Mouse (Mus musculus): ENCODE results near the gene Gm20388. TPM values are rescaled to one million over a fixed set of nuclear protein-coding genes. Genes with fewer than 3 reads are reported as not detected.

Gene Gm20388
- polyA plus RNA-seq, 1 experiment = 28.1 TPM

DNA sequence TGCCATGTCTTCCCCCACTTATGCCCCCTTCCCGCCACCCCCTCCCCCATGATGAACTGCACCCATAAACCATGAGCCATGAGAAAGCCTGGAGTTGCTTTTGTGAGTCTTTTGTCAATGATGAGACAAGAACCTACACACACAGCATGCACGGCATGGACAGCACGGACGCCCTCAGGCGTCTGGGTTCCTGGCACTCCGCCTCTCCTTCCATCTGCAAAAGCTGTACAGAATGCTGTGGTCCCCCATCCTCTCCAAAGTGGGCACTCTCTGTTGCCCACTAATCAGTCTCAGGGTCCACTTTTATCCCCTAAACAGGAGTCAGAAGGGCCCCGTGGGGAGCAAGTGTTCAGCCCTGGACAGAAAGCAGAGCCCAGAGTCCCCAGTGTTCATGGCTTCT is 4484.3 kb downstream of the Gm20388 start:
- H3K9me3 ChIP-seq (replicated peaks; ENCODE audit: control insufficient read depth, insufficient read depth, low read length, poor library complexity, severe bottlenecking) = no peaks in the 10 kb centered on the region
- no peaks in the 10 kb centered on the region for H3K36me3 ChIP-seq (ENCODE audit: control insufficient read depth, insufficient read depth, low read length, poor library complexity, severe bottlenecking)
- TF ChIP-seq POLR2A (IDR thresholded peaks at IDR 0.05; ENCODE audit: insufficient read depth, low read length) (no peak), CTCF (IDR thresholded peaks at IDR 0.05; ENCODE audit: low read depth, low read length) (no peak), EP300 (IDR thresholded peaks at IDR 0.05; ENCODE audit: insufficient read depth, low read depth, low read length) (no peak)
- H3K4me1 ChIP-seq (ENCODE audit: control insufficient read depth, insufficient read depth, low read length) = peaks cover 2% of the 10 kb centered on the region
- no peak overlapping the region for H3K4me3 ChIP-seq (ENCODE audit: low read depth, low read length)
- H3K9ac ChIP-seq (ENCODE audit: low read depth, poor library complexity, severe bottlenecking) = no peak overlapping the region
- no peaks in the 10 kb centered on the region for H3K27me3 ChIP-seq (ENCODE audit: control insufficient read depth, insufficient read depth, low read length, poor library complexity, severe bottlenecking)
- H3K27ac ChIP-seq (ENCODE audit: insufficient read depth, low read length) = no peak overlapping the region

Other genes with a start within 250 kb of the Gm20388 start
- not detected in 2 replicates for gene Wfdc1, start 244.5 kb upstream of the Gm20388 start, polyA plus RNA-seq (2011; ENCODE audit: insufficient read depth, insufficient read length, low read depth, missing spikeins)
- gene Atp2c2, start 210.8 kb upstream of the Gm20388 start, polyA plus RNA-seq (2011; ENCODE audit: insufficient read depth, insufficient read length, low read depth, missing spikeins) = 2.8 and 3.4 TPM in 2 replicates
- 12.7 and 15.5 TPM in 2 replicates for gene Tldc1, start 132.4 kb upstream of the Gm20388 start, polyA plus RNA-seq (2011; ENCODE audit: insufficient read depth, insufficient read length, low read depth, missing spikeins)
- gene Cotl1, start 70.3 kb upstream of the Gm20388 start, polyA plus RNA-seq (2011; ENCODE audit: insufficient read depth, insufficient read length, low read depth, missing spikeins) = 106 and 111 TPM in 2 replicates
- 3.0 and 3.2 TPM in 2 replicates for gene Klhl36, start 48.6 kb upstream of the Gm20388 start, polyA plus RNA-seq (2011; ENCODE audit: insufficient read depth, insufficient read length, low read depth, missing spikeins)
- 322 and 385 TPM in 2 replicates for gene Usp10, start 481 bp upstream of the Gm20388 start, polyA plus RNA-seq (2011; ENCODE audit: insufficient read depth, insufficient read length, low read depth, missing spikeins)
- 0.84 and 1.3 TPM in 2 replicates for gene Crispld2, start 81.6 kb downstream of the Gm20388 start, polyA plus RNA-seq (2011; ENCODE audit: insufficient read depth, insufficient read length, low read depth, missing spikeins)
- gene Zdhhc7, start 190.6 kb downstream of the Gm20388 start, polyA plus RNA-seq (2011; ENCODE audit: insufficient read depth, insufficient read length, low read depth, missing spikeins) = 15.7 and 17.1 TPM in 2 replicates
- gene 6430548M08Rik, start 203.3 kb downstream of the Gm20388 start, polyA plus RNA-seq (2011; ENCODE audit: insufficient read depth, insufficient read length, low read depth, missing spikeins) = 0.18 and 0.38 TPM in 2 replicates

Measured in ES-Bruce4 (cell line).